Mouse (Mus musculus): ENCODE measurements at regions not wholly inside any gene's neighbourhood (a gene's known extent, or its start where the extent isn't known, plus 50 kb on each side); places are given as distances from the start of the nearest gene placed in this dataset.
A peak's percentile ranks its signal among the peaks of the same experiment; 100 is the strongest.

- no peaks in the 10 kb centered on the region for H3K27me3 ChIP-seq (replicated peaks; ENCODE audit: control insufficient read depth, insufficient read depth, low read length)
- no peak overlapping the region for H3K27ac ChIP-seq (ENCODE audit: insufficient read depth, low read depth, low read length)
- TF ChIP-seq POLR2A (IDR thresholded peaks at IDR 0.05; ENCODE audit: low read depth, low read length), result no peak
- no peak for TF ChIP-seq CTCF (conservative IDR thresholded peaks at IDR 0.05; ENCODE audit: insufficient read depth, insufficient read length, low read depth, low read length)
- WGBS, result 76% methylated on average over 14 of the region's 14 CpGs
- DNase-seq, result no peak
- H3K36me3 ChIP-seq (ENCODE audit: control insufficient read depth, insufficient read depth, low read length), result no peaks in the 10 kb centered on the region
- peaks cover 6% of the 10 kb centered on the region; the same call in 1 of the 2 replicates for H3K4me1 ChIP-seq (ENCODE audit: control insufficient read depth, insufficient read depth, low read length)
- no peak overlapping the region for H3K4me3 ChIP-seq (ENCODE audit: insufficient read depth, low read depth, low read length)
These were observed 219.4 kb upstream of the Bmper start for GRCm38 (mm10) chr9:23003195-23004061.

- Histone ChIP-seq H3K4me1 (ENCODE audit: control insufficient read depth, insufficient read depth, low read length) (peaks cover 6% of the 10 kb centered on the region; the same call in 1 of the 2 replicates), H3K27ac (ENCODE audit: insufficient read depth, low read depth, low read length) (no peak overlapping the region), H3K4me3 (ENCODE audit: insufficient read depth, low read depth, low read length) (no peak overlapping the region), H3K27me3 (replicated peaks; ENCODE audit: control insufficient read depth, insufficient read depth, low read length) (no peaks in the 10 kb centered on the region), H3K36me3 (ENCODE audit: control insufficient read depth, insufficient read depth, low read length) (no peaks in the 10 kb centered on the region)
- WGBS, result 26% methylated on average over 7 of the region's 7 CpGs
- no peak for TF ChIP-seq CTCF (conservative IDR thresholded peaks at IDR 0.05; ENCODE audit: insufficient read depth, insufficient read length, low read depth, low read length)
- TF ChIP-seq POLR2A (IDR thresholded peaks at IDR 0.05; ENCODE audit: low read depth, low read length), result no peak
- DNase-seq, result peak; percentile 37
These were observed 217.9 kb upstream of the Bmper start for GRCm38 (mm10) chr9:23005005-23005404.

- no peak for DNase-seq
- Histone ChIP-seq H3K27me3 (replicated peaks; ENCODE audit: control insufficient read depth, insufficient read depth, low read length) (no peaks in the 10 kb centered on the region), H3K4me1 (ENCODE audit: control insufficient read depth, insufficient read depth, low read length) (peaks cover 5% of the 10 kb centered on the region; the same call in 1 of the 2 replicates), H3K36me3 (ENCODE audit: control insufficient read depth, insufficient read depth, low read length) (no peaks in the 10 kb centered on the region), H3K4me3 (ENCODE audit: insufficient read depth, low read depth, low read length) (no peak overlapping the region), H3K27ac (ENCODE audit: insufficient read depth, low read depth, low read length) (no peak overlapping the region)
- TF ChIP-seq CTCF (conservative IDR thresholded peaks at IDR 0.05; ENCODE audit: insufficient read depth, insufficient read length, low read depth, low read length), result no peak
- no peak for TF ChIP-seq POLR2A (IDR thresholded peaks at IDR 0.05; ENCODE audit: low read depth, low read length)
- WGBS, result 36% methylated on average over 24 of the region's 24 CpGs
These were observed 213.3 kb upstream of the Bmper start for GRCm38 (mm10) chr9:23009462-23010183.

- DNase-seq, result no peak
- Histone ChIP-seq H3K27me3 (replicated peaks; ENCODE audit: control insufficient read depth, insufficient read depth, low read length) (no peaks in the 10 kb centered on the region), H3K27ac (ENCODE audit: insufficient read depth, low read depth, low read length) (no peak overlapping the region), H3K4me3 (ENCODE audit: insufficient read depth, low read depth, low read length) (no peak overlapping the region), H3K36me3 (ENCODE audit: control insufficient read depth, insufficient read depth, low read length) (no peaks in the 10 kb centered on the region), H3K4me1 (ENCODE audit: control insufficient read depth, insufficient read depth, low read length) (no peaks in the 10 kb centered on the region)
- TF ChIP-seq CTCF (conservative IDR thresholded peaks at IDR 0.05; ENCODE audit: insufficient read depth, insufficient read length, low read depth, low read length) (no peak), POLR2A (IDR thresholded peaks at IDR 0.05; ENCODE audit: low read depth, low read length) (no peak)
- WGBS, result 52% methylated on average over 7 of the region's 7 CpGs
These were observed 211.4 kb upstream of the Bmper start for GRCm38 (mm10) chr9:23011316-23011959.

- 41% methylated on average over 5 of the region's 5 CpGs for WGBS
- H3K4me1 ChIP-seq (ENCODE audit: control insufficient read depth, insufficient read depth, low read length), result no peaks in the 10 kb centered on the region
- no peak overlapping the region for H3K27ac ChIP-seq (ENCODE audit: insufficient read depth, low read depth, low read length)
- H3K4me3 ChIP-seq (ENCODE audit: insufficient read depth, low read depth, low read length), result no peak overlapping the region
- TF ChIP-seq CTCF (conservative IDR thresholded peaks at IDR 0.05; ENCODE audit: insufficient read depth, insufficient read length, low read depth, low read length), result no peak
- no peak for TF ChIP-seq POLR2A (IDR thresholded peaks at IDR 0.05; ENCODE audit: low read depth, low read length)
- no peaks in the 10 kb centered on the region for H3K36me3 ChIP-seq (ENCODE audit: control insufficient read depth, insufficient read depth, low read length)
- H3K27me3 ChIP-seq (replicated peaks; ENCODE audit: control insufficient read depth, insufficient read depth, low read length), result no peaks in the 10 kb centered on the region
- no peak for DNase-seq
These were observed 210.7 kb upstream of the Bmper start for GRCm38 (mm10) chr9:23012130-23012529.

GRCm38 (mm10) chr9:23016733-23017132, 206.1 kb upstream of the Bmper start:
- 0 out of 2 replicates have a peak, but pooled peaks have one; percentile 25 for TF ChIP-seq CTCF (conservative IDR thresholded peaks at IDR 0.05; ENCODE audit: insufficient read depth, insufficient read length, low read depth, low read length)
- no peak for TF ChIP-seq POLR2A (IDR thresholded peaks at IDR 0.05; ENCODE audit: low read depth, low read length)
- WGBS, result 96% methylated on average over 1 of the region's 1 CpGs
- Histone ChIP-seq H3K4me1 (ENCODE audit: control insufficient read depth, insufficient read depth, low read length) (no peaks in the 10 kb centered on the region), H3K27ac (ENCODE audit: insufficient read depth, low read depth, low read length) (no peak overlapping the region), H3K36me3 (ENCODE audit: control insufficient read depth, insufficient read depth, low read length) (no peaks in the 10 kb centered on the region), H3K4me3 (ENCODE audit: insufficient read depth, low read depth, low read length) (no peak overlapping the region), H3K27me3 (replicated peaks; ENCODE audit: control insufficient read depth, insufficient read depth, low read length) (no peaks in the 10 kb centered on the region)
- no peak for DNase-seq

All from kidney, adult 2 months (tissue).